Mouse (Mus musculus) mouse trophoblast stem cell (cell line): ENCODE measurements around the gene Dnah9.

ENCODE experiments used
- in situ Hi-C, 2 experiments: fragments of 300-500 bp; cut with MseI, MboI; formaldehyde crosslinking; loops; 2 replicates in 1 of 2; 3 replicates in 1 of 2; pipeline ENCODE4 v1.15.1; 2025

The Dnah9 gene

GRCm38 (mm10) chr11:65927962-65928361, 240.4 kb downstream of the Dnah9 start:
- in situ Hi-C loops: no loop called here

GRCm38 (mm10) chr11:65918480-65919236, 249.7 kb downstream of the Dnah9 start:
- in situ Hi-C loops: no loop called here

GRCm38 (mm10) chr11:65909195-65909594, 259.2 kb downstream of the Dnah9 start:
- in situ Hi-C loops: no loop called here

GRCm38 (mm10) chr11:65905487-65905886, 262.9 kb downstream of the Dnah9 start:
- in situ Hi-C loops: no loop called here

- in situ Hi-C loops: no loop called here
Observed at GRCm38 (mm10) chr11:65903944-65904343, 264.4 kb downstream of the Dnah9 start.

GRCm38 (mm10) chr11:65881465-65881864, 286.9 kb downstream of the Dnah9 start:
- in situ Hi-C loops: no loop called here

GRCm38 (mm10) chr11:65877146-65877775, 291.1 kb downstream of the Dnah9 start:
- in situ Hi-C loops: no loop called here

- in situ Hi-C loops: no loop called here
Observed at GRCm38 (mm10) chr11:65861476-65861875, 306.9 kb downstream of the Dnah9 start.

- in situ Hi-C loops: no loop called here
Observed at GRCm38 (mm10) chr11:65852066-65852465, 316.3 kb downstream of the Dnah9 start.

GRCm38 (mm10) chr11:65846446-65846845, 321.9 kb downstream of the Dnah9 start:
- in situ Hi-C loops: no loop called here

- in situ Hi-C loops: no loop called here
Observed at GRCm38 (mm10) chr11:65838999-65839398, 329.4 kb downstream of the Dnah9 start.

GRCm38 (mm10) chr11:65824556-65824955, 343.8 kb downstream of the Dnah9 start:
- in situ Hi-C loops: no loop called here

- in situ Hi-C loops: no loop called here
Observed at GRCm38 (mm10) chr11:65820877-65821276, 347.5 kb downstream of the Dnah9 start.

- in situ Hi-C loops: no loop called here
Observed at GRCm38 (mm10) chr11:65820280-65820679, 348.1 kb downstream of the Dnah9 start.

- in situ Hi-C loops: no loop called here
Observed at GRCm38 (mm10) chr11:65818193-65818592, 350.2 kb downstream of the Dnah9 start.

GRCm38 (mm10) chr11:65816237-65816636, 352.1 kb downstream of the Dnah9 start:
- in situ Hi-C loops: no loop called here

GRCm38 (mm10) chr11:65814381-65814780, 354.0 kb downstream of the Dnah9 start:
- in situ Hi-C loops: no loop called here

- in situ Hi-C loops: no loop called here
Observed at GRCm38 (mm10) chr11:65812088-65812487, 356.3 kb downstream of the Dnah9 start.

GRCm38 (mm10) chr11:65807601-65808000, 360.8 kb downstream of the Dnah9 start:
- in situ Hi-C loops: no loop called here

GRCm38 (mm10) chr11:65806909-65807504, 361.3 kb downstream of the Dnah9 start, which contains the start of gene Zkscan6:
Gene Zkscan6 (plus strand): TSS chr11:65807175.
- in situ Hi-C loops: no loop called here

- in situ Hi-C loops: no loop called here
Observed at GRCm38 (mm10) chr11:65806321-65806904, 361.9 kb downstream of the Dnah9 start.

- in situ Hi-C loops: no loop called here
Observed at GRCm38 (mm10) chr11:65801899-65802298, 366.5 kb downstream of the Dnah9 start.
